Mouse (Mus musculus): ENCODE measurements at regions not wholly inside any gene's neighbourhood (a gene's known extent, or its start where the extent isn't known, plus 50 kb on each side); places are given as distances from the start of the nearest gene placed in this dataset.

DNA sequence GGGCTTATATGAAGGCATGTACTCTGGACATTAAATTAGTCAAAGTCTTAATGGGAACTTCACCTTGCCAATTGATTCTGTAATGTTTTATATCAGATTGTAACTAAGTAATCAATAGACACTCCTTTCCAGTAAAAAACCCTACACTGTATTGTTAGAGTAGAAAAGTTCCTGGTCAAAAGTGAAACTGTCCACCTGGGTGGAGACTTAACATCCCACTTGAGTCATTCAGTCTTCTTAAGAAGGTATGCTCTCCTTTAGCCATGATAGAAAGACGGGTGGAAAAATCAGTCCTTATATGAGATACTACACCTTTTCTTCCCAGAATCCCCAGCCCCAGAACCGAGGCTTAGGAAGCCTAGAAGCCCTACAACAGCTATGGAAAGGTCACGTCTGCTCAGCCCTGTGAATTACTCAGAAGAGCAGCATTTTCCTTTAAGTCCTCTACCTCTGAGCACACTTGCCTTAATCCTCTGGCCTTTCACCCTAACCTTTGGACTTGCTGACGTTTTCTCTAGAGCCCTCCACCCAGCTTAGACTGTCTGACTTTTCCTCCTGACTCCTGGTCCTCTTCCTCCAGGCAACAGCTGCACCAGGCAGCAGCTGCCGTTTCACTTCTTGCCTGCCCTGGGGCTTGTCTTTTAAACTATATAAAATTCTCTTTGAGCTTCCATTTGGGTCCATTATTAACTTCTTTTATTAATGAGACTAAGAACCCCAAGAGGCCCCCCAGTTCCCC lies 93.4 kb upstream of the Ankrd50 start:
- DNase-seq: no peak

DNA sequence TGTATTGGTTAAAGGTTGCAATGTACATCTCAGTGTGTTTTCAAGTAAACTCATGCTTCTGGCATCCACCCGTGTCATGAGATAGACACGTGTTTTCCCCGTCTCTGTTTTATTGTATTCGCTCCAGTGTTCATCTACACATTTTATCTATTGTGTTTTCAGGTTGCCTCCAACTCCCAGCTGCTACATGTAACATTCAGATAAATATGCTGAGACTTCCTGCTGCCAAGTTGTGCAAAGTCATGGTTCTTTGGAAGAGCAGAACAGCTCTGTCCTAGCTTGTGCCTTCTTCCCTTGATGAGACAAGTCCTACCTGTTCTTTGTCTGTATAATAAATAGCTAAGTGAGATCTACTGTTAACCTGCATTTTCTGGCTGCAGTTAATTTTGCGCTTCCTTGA lies 89.0 kb upstream of the Ankrd50 start:
- no peak for DNase-seq

DNA sequence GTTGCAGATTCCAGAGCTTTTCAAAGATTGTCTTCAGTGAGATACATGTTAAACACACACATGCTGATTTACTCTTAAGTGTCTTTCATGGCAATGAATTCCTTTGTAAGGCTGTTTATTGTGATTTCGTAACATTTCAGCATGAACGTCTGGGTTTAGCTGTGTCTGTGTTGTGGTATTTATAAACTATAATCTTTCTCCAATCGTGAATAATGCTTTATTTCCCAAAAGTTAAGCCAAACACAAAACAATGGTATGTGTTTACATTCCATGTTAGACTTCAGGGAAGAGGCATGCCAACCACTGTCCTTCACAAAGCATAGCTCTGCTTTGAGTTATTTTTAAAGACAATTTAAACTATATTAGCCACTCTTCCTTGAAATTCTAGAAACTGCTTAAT lies 87.5 kb upstream of the Ankrd50 start:
- DNase-seq: no peak

DNA sequence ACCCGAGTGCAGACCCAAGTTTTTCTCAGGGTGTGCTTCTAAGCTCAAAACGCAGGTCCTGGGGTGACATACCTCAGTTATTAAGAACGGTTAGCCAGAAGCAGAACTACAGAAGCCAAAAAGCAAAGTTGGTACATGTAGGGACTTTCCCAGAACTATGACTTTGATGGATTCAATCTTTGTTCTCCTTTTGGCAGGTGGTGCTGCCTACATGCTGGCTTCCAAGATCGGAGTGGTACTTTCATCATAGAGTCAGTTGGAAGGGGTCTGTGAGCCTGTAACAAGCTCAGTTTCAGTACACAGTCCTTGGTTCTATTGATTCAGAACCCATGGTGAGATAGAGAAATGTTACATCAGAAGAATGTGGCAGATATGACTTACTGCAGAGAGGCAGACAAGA lies 86.6 kb upstream of the Ankrd50 start:
- DNase-seq: no peak

DNA sequence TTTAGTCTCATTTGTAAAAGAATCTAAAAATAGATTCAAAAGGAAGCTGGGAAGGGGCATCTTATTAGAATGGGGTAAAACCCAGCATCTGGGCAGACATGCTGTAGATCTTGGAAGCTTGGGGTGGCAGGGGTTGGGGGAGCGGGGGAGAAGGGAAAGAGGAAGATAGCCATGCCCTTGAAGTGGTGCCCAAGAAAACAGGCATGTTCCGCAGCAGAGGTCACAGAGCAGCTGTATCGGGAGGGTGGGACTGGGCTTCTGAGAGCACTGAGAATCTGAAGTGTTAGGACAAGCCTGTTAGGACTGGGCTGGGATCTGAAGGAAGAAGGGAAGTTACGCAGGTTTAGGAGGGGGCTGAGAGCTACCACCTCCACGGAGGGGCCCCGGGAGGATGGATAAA lies 84.4 kb upstream of the Ankrd50 start:
- DNase-seq: no peak

DNA sequence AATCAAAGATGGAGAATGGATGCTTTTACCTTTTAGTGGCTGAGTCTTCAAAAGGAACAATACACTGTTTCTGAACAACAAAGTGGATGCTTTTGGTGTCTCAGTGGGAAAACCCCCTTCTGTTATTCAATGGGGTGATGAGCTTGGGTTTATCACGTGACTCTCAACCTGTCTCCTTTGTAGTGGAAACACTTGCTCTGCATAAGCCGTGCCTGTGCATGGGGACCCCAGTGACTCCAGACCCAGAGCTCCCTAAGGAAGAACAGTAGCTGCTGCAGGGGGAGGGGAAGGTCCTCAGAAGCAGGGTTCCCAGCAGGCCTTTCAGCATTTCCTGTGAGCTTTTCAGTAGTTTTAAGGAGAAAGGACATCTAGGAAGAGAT lies 83.9 kb upstream of the Ankrd50 start:
- peak in 1 of 2 experiments; percentile 10 for DNase-seq

DNA sequence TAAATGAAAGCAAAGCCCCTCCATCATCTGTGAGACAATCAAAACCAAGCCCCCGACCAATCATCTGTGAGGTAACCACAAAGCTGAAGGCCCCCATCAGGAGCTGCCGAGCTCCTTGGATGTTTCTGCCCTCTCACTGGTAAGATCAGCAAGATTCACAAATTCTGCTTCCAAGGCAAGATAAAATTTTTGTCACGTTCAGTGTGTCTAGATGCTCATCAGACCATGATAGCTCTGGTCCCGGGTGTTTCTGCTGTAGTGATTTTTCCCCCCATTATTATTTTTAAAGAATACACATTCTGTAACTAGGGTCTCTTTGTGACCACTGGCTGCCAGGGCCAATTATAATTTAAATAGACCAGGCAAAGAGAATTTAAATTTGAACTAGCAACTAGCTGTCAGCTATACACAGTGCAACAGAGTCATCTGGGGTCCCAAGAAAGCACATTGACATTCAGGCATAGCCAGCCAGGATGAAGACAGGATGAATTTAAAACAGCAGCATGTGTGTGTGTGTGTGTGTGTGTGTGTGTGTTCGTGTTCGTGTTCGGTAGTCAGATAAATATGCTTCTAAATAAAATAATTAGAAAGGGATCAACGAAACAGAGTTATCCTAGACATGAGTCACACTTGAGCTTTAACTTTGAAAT lies 83.4 kb upstream of the Ankrd50 start:
- no peak for DNase-seq

DNA sequence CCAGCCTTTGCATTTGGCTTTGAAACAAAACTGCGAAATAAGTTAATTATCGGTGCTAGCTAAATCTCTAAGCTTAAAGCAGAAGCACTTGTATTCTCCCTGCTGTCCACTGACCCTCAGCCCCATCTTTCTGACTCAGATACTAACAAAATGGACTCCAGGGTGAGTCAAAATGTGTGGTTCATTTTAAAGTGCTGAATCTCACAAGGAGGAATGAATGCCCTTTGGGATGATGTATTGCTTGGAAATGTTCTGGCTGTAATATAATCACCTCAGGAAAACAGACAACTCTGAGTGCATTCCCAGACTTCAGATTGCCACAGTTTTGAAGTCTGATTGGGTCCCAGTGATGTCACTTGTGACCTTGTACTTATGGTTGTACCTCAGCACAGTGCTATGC lies 81.9 kb upstream of the Ankrd50 start:
- DNase-seq: no peak

DNA sequence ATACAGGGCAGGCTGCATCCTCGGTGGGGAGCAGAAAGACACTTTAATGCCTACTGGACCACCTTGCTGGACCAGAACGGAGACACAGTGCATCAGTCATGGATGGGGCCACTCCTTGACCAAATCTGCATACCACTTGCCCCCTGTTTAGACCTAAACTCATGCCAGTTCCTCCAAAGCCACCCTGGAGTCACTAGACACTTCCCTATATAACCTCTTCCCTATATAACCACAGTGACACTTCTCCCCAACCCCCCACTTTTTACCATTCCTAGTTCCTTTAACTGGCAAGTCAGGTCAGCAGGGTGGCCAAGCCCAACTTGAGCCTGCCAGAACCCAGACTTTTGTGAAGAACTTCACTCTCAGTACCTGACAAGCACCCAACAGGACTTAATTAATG lies 80.2 kb upstream of the Ankrd50 start:
- DNase-seq: no peak

DNA sequence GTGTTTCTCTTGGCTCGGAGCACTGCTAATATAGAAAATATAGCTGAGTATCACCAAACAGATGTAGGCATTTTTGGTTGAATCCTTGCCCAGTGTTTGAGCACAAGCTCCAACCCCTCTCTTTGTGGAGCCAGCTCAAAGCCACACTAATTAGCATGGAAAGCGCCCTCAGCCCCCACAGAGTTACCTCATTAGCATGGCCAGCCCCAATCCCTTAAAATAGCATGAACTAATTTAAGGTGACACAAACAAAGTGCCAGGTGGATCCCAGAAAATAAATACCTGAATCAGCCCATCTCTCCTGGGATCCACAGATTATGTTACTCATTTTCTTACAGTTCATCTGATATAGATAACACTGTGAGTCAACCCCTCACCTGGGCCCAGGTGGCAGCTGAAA lies 79.7 kb upstream of the Ankrd50 start:
- no peak for DNase-seq

DNA sequence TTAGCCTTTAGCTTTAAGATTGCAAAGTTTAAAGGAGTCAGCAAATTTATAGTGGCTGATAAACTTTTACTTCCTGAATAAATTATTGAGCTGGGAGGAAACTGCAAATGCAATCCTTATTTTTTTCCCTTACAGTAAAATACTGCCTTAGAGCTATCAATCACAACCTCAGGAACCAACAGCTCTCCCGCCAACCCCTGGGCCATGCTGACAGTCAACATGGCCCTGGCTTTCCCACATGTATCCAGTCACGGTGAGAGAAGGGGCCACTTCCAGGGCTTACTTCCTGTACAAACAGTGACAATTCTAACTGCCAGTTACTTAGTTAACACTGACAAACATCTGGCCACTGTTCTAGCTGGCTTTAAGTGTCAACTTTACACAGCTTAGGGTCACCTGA lies 76.5 kb upstream of the Ankrd50 start:
- DNase-seq: no peak

DNA sequence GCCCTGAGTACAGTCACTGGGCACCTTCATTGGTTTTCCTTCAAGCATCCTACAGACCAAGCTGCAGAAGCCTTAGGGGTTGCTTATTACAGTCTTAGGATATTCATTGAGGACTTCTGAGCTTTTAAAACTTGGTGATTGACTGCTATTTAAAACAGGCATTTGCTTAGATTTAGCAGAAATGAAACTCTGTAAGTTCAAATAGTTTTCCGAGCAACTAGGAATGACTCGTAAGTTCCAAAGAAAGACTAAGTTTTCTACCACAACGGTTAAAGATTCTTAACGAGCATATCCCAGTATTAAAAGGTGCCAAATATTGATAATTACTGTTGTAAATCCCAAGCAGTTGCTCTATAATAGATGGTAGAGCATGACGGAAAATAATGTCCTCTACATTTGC lies 71.3 kb upstream of the Ankrd50 start:
- DNase-seq: no peak

DNA sequence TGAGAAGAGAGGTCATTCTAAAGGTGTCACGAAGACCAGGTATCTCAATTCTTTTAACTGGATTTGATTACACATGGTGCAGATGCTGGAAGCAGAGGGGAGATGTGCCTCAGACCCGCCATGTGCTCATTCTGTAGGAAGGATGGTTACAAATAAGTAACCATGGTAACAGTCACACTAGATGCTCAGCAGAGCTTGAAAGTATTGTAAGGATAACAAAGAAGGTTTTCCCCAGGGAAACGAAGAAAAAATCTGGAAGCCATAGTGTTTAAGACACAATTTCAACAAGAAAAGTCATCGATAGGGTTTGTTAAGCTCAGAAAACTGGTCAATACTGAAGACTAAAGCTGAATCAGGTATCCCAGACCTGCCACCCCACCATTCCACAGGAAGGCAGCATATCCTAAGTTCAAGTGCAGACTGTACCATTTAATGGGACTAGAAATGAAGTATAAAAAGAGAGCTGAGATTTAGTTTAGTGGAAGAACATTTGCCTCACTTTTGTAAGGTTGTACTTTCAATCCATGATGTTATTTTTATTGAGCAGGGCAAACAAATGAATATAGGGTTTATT lies 68.9 kb upstream of the Ankrd50 start:
- no peak for DNase-seq

DNA sequence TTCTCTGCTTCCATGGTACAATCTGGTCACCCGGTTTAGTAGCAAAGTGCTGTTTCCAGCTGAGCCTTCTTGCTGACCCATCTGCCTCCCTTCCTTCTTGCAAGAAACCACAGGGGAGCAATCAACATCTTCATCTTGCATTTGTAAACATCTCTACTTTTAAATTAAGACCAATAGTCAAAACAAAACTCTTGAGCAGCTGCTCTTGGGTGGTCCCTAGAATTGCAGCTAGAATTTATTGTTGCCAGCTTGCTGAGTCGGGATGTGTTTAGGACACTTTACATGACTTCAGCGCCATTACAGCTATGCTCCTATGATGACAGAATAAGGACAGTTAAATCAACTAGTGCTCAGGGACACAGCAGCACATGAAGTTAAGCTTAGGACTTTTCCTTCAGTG lies 62.4 kb upstream of the Ankrd50 start:
- no peak for DNase-seq

DNA sequence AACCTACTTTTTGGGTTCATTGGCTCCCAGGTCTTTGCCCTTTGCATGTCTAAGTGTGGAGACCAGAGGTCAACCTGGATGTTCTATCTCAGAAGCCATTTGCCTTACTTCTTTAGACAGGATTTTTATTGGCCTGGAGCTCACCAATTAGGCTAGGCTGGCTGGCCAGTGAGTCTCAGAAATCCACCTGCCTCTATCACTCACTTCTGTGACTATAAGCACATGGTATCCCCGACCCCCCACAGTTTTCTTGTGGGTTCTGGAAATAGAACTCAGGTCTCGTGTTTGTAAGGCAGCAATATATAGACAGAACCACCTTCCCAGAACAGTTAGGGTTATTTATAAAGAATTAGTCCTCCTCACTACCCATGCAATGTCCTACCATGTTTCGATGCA lies 60.9 kb upstream of the Ankrd50 start:
- no peak for DNase-seq

DNA sequence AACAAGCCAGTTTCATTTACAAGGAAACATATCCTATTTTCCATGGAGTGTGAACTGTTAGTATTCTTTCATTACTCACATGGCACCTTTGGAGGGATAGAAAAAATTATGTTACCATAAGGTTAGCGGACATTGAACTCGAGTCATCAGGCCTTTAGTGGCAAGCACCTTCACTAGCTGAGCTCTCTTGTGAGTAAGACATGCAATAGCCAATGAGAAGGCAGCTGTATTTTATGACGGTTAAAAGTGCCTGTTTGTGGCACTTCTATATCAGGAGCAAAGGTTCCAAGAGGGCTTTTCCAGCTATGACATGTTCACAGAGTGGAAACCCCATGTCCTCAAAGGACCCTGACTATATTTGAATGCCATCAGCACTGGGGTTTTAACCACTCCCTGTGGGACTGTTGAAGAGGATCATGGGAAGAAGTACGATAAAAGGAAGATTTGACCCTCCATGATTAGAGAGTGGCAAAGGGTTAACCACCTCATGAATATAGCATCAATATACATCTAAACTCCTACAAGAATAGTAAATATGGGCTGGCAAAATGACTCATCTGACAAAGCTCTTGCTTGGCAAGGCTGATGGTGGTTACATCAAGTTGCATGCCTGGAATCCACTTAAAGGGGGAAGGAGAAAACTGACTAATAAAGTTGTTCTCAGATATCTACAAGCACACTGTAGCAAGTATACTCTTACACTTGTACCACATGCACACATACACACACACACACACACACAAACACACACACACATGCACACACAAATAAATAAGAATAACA lies 60.3 kb upstream of the Ankrd50 start:
- DNase-seq: no peak

DNA sequence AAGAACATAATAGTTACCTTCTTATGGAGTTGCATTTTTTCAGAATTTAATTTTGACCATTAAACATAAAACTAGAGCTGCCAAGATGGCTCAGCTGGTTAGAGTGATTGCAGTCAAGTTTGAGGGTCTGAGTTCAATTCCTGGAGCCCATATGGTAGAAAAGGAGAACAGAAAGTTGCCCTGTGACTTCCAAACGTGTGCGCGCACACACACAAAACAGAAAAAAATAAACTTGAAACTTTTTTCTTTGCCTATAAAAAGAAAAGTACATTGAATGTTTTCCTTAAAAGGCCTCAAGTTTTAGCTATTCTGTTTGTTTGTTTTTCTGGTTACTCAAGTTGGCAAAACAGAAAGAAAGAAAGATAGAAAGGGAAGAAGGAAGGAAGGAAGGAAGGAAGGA lies 59.2 kb upstream of the Ankrd50 start:
- DNase-seq: no peak

DNA sequence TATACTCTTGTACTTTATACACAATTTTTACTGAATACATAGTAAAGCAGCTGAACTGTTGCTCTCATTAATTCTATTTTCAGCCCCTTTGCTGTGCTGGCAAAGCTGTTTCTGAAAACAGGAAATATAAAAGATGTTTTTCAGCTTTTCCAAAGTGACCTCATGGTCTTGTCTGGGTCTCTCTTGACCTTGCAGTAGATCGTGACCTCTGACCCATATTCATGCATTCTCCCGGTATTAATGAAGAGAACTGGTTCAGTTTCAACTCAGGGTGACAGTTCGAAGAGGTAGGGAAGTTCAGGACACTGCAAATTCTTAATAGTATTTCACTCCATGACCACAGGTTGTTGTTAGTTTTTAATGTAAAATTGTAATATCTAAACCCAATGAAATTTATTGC lies 56.7 kb upstream of the Ankrd50 start:
- DNase-seq: no peak

DNA sequence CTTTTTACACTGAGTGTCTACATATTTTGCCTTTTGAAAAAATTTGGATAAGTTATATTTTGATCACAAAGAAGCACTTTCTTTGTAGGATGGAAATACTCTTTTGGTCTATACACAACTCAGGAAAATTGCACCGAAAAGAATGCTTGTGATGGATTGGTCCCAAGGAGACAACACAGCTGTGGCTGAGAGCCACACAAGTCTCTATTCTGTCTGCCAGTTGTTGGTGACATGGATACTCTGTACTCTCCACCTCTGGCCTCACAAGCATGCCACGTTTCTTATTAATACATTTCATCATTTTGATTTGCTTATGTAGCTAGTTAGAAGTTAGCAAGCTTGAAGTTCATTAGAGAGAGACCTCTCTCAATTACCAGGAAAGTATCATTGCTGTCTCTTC lies 53.7 kb upstream of the Ankrd50 start:
- no peak for DNase-seq

DNA sequence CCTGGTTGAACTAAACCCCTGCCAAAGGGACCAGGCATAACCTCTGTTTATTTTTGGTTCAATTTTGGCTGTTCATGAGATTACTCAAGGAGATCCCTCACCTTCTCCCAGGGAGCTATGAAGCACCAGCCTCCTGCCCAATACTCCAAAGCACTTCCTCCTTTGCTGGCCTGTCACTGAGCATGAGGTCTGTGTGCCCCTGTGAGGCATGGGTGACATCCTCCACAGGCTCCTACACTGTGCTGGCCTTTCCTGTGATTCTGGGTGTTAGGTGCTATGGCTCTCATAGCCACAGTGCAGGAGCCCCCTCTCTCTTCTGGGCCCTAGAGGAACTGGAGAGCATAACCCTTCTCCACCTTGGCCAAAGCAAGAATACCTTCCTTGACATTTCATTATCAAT lies 53.1 kb upstream of the Ankrd50 start:
- DNase-seq: no peak
